ENCODE assay signal across 22 mouse cellular contexts in genomic region chr16:92935848-92936535, GRCm38 (mm10).
"Had no signal": no experiment of that assay in that cellular context is flagged by ENCODE, and none has a peak within 500 bp of the region (broad histone marks: within the 10 kb centered on the region; RNA-seq: fewer than 3 reads in every experiment).

No protein-coding gene starts in this region.

- H3K4me1 ChIP-seq: liver, embryonic 12.5 days; liver, embryonic 15.5 days; midbrain, embryonic 10.5 days; midbrain, embryonic 13.5 days had no signal

- DNase-seq: kidney, postnatal 10 days; kidney, postnatal 36 days; liver; lung, adult 18-20 months; lung, postnatal 10 days; lung, postnatal 36 days; right cerebral cortex, adult 18-20 months; right cerebral cortex, postnatal 14 days; right cerebral cortex, postnatal 4 days; thymus, postnatal 36 days had no signal

- H3K4me3 ChIP-seq: kidney, embryonic 15.5 days; limb, embryonic 10.5 days; limb, embryonic 13.5 days; liver, embryonic 12.5 days; liver, embryonic 15.5 days; lung, embryonic 15.5 days; megakaryocyte, embryonic 14.5 days; midbrain, embryonic 10.5 days; midbrain, embryonic 13.5 days; myocyte had no signal

- H3K9ac ChIP-seq: kidney, embryonic 15.5 days; limb, embryonic 13.5 days; liver, embryonic 12.5 days; liver, embryonic 15.5 days; lung, embryonic 15.5 days; midbrain, embryonic 13.5 days had no signal

- H3K27me3 ChIP-seq: lung, embryonic 15.5 days; midbrain, embryonic 13.5 days had no signal

- H3K9me3 ChIP-seq: kidney, embryonic 15.5 days; limb, embryonic 10.5 days; limb, embryonic 13.5 days; liver, embryonic 12.5 days; liver, embryonic 15.5 days; lung, embryonic 15.5 days; megakaryocyte, embryonic 14.5 days; midbrain, embryonic 10.5 days; midbrain, embryonic 13.5 days had no signal

- H3K4me2 ChIP-seq: kidney, embryonic 15.5 days; limb, embryonic 13.5 days; liver, embryonic 12.5 days; liver, embryonic 15.5 days; lung, embryonic 15.5 days; midbrain, embryonic 13.5 days had no signal

- ATAC-seq: liver, embryonic 12.5 days; midbrain, embryonic 13.5 days; midbrain, embryonic 16.5 days had no signal

- H3K27ac ChIP-seq: kidney, embryonic 15.5 days; limb, embryonic 10.5 days; limb, embryonic 13.5 days; liver, embryonic 12.5 days; liver, embryonic 15.5 days; lung, embryonic 15.5 days; midbrain, embryonic 10.5 days; midbrain, embryonic 13.5 days; stomach, postnatal 0 days had no signal

- H3K36me3 ChIP-seq: kidney, embryonic 15.5 days; limb, embryonic 10.5 days; limb, embryonic 13.5 days; liver, embryonic 12.5 days; liver, embryonic 15.5 days; lung, embryonic 15.5 days; midbrain, embryonic 10.5 days; midbrain, embryonic 13.5 days had no signal
